Mouse (Mus musculus): ENCODE data around the gene Tent5b. TPM values are rescaled to one million over a fixed set of nuclear protein-coding genes. Genes with fewer than 3 reads are reported as not detected.

Gene Tent5b
- total and polyA plus RNA-seq, 3 experiments: not detected

GRCm38 (mm10) chr4:133498160-133498724, 18.3 kb downstream of the Tent5b start, which contains the start of gene Trnp1:
Gene Trnp1 (minus strand): TSS chr4:133498550.
- Histone ChIP-seq H3K9me3 (replicated peaks) (peaks cover 11% of the 10 kb centered on the region), H3K27me3 (ENCODE audit: insufficient read depth, low read length) (peaks cover 60% of the 10 kb centered on the region), H3K4me3 (ENCODE audit: low read depth, low read length) (no peak within 1 kb of the TSS), H3K4me1 (ENCODE audit: insufficient read depth, low read depth, low read length) (peaks cover 9% of the 10 kb centered on the region; the same call in 1 of the 2 replicates), H3K36me3 (replicated peaks) (no peaks in the 10 kb centered on the region)
- DNase-seq (ENCODE audit: low spot score): no peak
- TF ChIP-seq CTCF (IDR thresholded peaks at IDR 0.05; ENCODE audit: low read depth, low read length): no peak
- TF ChIP-seq TAL1 (conservative IDR thresholded peaks at IDR 0.05; ENCODE audit: low read depth, low read length): no peak
- TF ChIP-seq GATA2 (IDR thresholded peaks at IDR 0.05; ENCODE audit: borderline replicate concordance, low read depth, low read length): no peak
- TF ChIP-seq POLR2AphosphoS5 (IDR thresholded peaks at IDR 0.05; ENCODE audit: insufficient replicate concordance, low read depth, low read length): no peak
- TF ChIP-seq GATA1 (IDR thresholded peaks at IDR 0.05; ENCODE audit: borderline replicate concordance, low read length): no peak
- no peak for ATAC-seq (ENCODE audit: extremely low read depth, insufficient number of reproducible peaks, low FRiP score, poor library complexity, severe bottlenecking)

GRCm38 (mm10) chr4:133501514-133501913, 21.6 kb downstream of the Tent5b start:
- DNase-seq (ENCODE audit: low spot score) (no peak), ATAC-seq (ENCODE audit: extremely low read depth, insufficient number of reproducible peaks, low FRiP score, poor library complexity, severe bottlenecking) (no peak)
- no peak for TF ChIP-seq GATA2 (IDR thresholded peaks at IDR 0.05; ENCODE audit: borderline replicate concordance, low read depth, low read length)
- TF ChIP-seq TAL1 (conservative IDR thresholded peaks at IDR 0.05; ENCODE audit: low read depth, low read length): no peak
- TF ChIP-seq GATA1 (IDR thresholded peaks at IDR 0.05; ENCODE audit: borderline replicate concordance, low read length): no peak
- no peak for TF ChIP-seq CTCF (IDR thresholded peaks at IDR 0.05; ENCODE audit: low read depth, low read length)
- TF ChIP-seq POLR2AphosphoS5 (IDR thresholded peaks at IDR 0.05; ENCODE audit: insufficient replicate concordance, low read depth, low read length): no peak
- peaks cover 76% of the 10 kb centered on the region for H3K27me3 ChIP-seq (ENCODE audit: insufficient read depth, low read length)
- peaks cover 9% of the 10 kb centered on the region for H3K4me1 ChIP-seq (ENCODE audit: insufficient read depth, low read depth, low read length)
- peaks cover 11% of the 10 kb centered on the region for H3K9me3 ChIP-seq (replicated peaks)
- H3K36me3 ChIP-seq (replicated peaks): no peaks in the 10 kb centered on the region
- H3K4me3 ChIP-seq (ENCODE audit: low read depth, low read length): no peak overlapping the region

GRCm38 (mm10) chr4:133504300-133504699, 24.4 kb downstream of the Tent5b start:
- no peak for DNase-seq (ENCODE audit: low spot score)
- TF ChIP-seq GATA2 (IDR thresholded peaks at IDR 0.05; ENCODE audit: borderline replicate concordance, low read depth, low read length): no peak
- no peak for TF ChIP-seq TAL1 (conservative IDR thresholded peaks at IDR 0.05; ENCODE audit: low read depth, low read length)
- TF ChIP-seq CTCF (IDR thresholded peaks at IDR 0.05; ENCODE audit: low read depth, low read length): no peak
- TF ChIP-seq POLR2AphosphoS5 (IDR thresholded peaks at IDR 0.05; ENCODE audit: insufficient replicate concordance, low read depth, low read length): no peak
- no peak for TF ChIP-seq GATA1 (IDR thresholded peaks at IDR 0.05; ENCODE audit: borderline replicate concordance, low read length)
- H3K36me3 ChIP-seq (replicated peaks): no peaks in the 10 kb centered on the region
- H3K9me3 ChIP-seq (replicated peaks): no peaks in the 10 kb centered on the region
- H3K27me3 ChIP-seq (ENCODE audit: insufficient read depth, low read length): peaks cover 66% of the 10 kb centered on the region
- H3K4me3 ChIP-seq (ENCODE audit: low read depth, low read length): no peak overlapping the region
- no peak for ATAC-seq (ENCODE audit: extremely low read depth, insufficient number of reproducible peaks, low FRiP score, poor library complexity, severe bottlenecking)
- peaks cover 9% of the 10 kb centered on the region for H3K4me1 ChIP-seq (ENCODE audit: insufficient read depth, low read depth, low read length)

GRCm38 (mm10) chr4:133504755-133505485, 25.0 kb downstream of the Tent5b start:
- no peaks in the 10 kb centered on the region for H3K36me3 ChIP-seq (replicated peaks)
- ATAC-seq (ENCODE audit: extremely low read depth, insufficient number of reproducible peaks, low FRiP score, poor library complexity, severe bottlenecking): no peak
- peaks cover 9% of the 10 kb centered on the region for H3K4me1 ChIP-seq (ENCODE audit: insufficient read depth, low read depth, low read length)
- H3K27me3 ChIP-seq (ENCODE audit: insufficient read depth, low read length): peaks cover 62% of the 10 kb centered on the region
- DNase-seq (ENCODE audit: low spot score): no peak
- TF ChIP-seq GATA2 (IDR thresholded peaks at IDR 0.05; ENCODE audit: borderline replicate concordance, low read depth, low read length) (no peak), POLR2AphosphoS5 (IDR thresholded peaks at IDR 0.05; ENCODE audit: insufficient replicate concordance, low read depth, low read length) (no peak), TAL1 (conservative IDR thresholded peaks at IDR 0.05; ENCODE audit: low read depth, low read length) (no peak), GATA1 (IDR thresholded peaks at IDR 0.05; ENCODE audit: borderline replicate concordance, low read length) (no peak), CTCF (IDR thresholded peaks at IDR 0.05; ENCODE audit: low read depth, low read length) (no peak)
- H3K4me3 ChIP-seq (ENCODE audit: low read depth, low read length): no peak overlapping the region
- no peaks in the 10 kb centered on the region for H3K9me3 ChIP-seq (replicated peaks)

GRCm38 (mm10) chr4:133506573-133506972, 26.6 kb downstream of the Tent5b start:
- peaks cover 5% of the 10 kb centered on the region for H3K4me1 ChIP-seq (ENCODE audit: insufficient read depth, low read depth, low read length)
- ATAC-seq (ENCODE audit: extremely low read depth, insufficient number of reproducible peaks, low FRiP score, poor library complexity, severe bottlenecking): no peak
- H3K27me3 ChIP-seq (ENCODE audit: insufficient read depth, low read length): peaks cover 54% of the 10 kb centered on the region
- no peak for DNase-seq (ENCODE audit: low spot score)
- H3K4me3 ChIP-seq (ENCODE audit: low read depth, low read length): no peak overlapping the region
- H3K36me3 ChIP-seq (replicated peaks): no peaks in the 10 kb centered on the region
- TF ChIP-seq TAL1 (conservative IDR thresholded peaks at IDR 0.05; ENCODE audit: low read depth, low read length): no peak
- TF ChIP-seq GATA1 (IDR thresholded peaks at IDR 0.05; ENCODE audit: borderline replicate concordance, low read length): no peak
- TF ChIP-seq GATA2 (IDR thresholded peaks at IDR 0.05; ENCODE audit: borderline replicate concordance, low read depth, low read length): no peak
- no peak for TF ChIP-seq CTCF (IDR thresholded peaks at IDR 0.05; ENCODE audit: low read depth, low read length)
- no peak for TF ChIP-seq POLR2AphosphoS5 (IDR thresholded peaks at IDR 0.05; ENCODE audit: insufficient replicate concordance, low read depth, low read length)
- no peaks in the 10 kb centered on the region for H3K9me3 ChIP-seq (replicated peaks)

- Histone ChIP-seq H3K4me3 (ENCODE audit: low read depth, low read length) (no peak overlapping the region), H3K4me1 (ENCODE audit: insufficient read depth, low read depth, low read length) (no peaks in the 10 kb centered on the region; the same call in 1 of the 2 replicates), H3K27me3 (ENCODE audit: insufficient read depth, low read length) (peaks cover 42% of the 10 kb centered on the region), H3K9me3 (replicated peaks) (no peaks in the 10 kb centered on the region), H3K36me3 (replicated peaks) (no peaks in the 10 kb centered on the region)
- ATAC-seq (ENCODE audit: extremely low read depth, insufficient number of reproducible peaks, low FRiP score, poor library complexity, severe bottlenecking): no peak
- no peak for DNase-seq (ENCODE audit: low spot score)
- no peak for TF ChIP-seq GATA1 (IDR thresholded peaks at IDR 0.05; ENCODE audit: borderline replicate concordance, low read length)
- no peak for TF ChIP-seq POLR2AphosphoS5 (IDR thresholded peaks at IDR 0.05; ENCODE audit: insufficient replicate concordance, low read depth, low read length)
- TF ChIP-seq CTCF (IDR thresholded peaks at IDR 0.05; ENCODE audit: low read depth, low read length): no peak
- TF ChIP-seq TAL1 (conservative IDR thresholded peaks at IDR 0.05; ENCODE audit: low read depth, low read length): no peak
- no peak for TF ChIP-seq GATA2 (IDR thresholded peaks at IDR 0.05; ENCODE audit: borderline replicate concordance, low read depth, low read length)
These were observed 29.1 kb downstream of the Tent5b start for GRCm38 (mm10) chr4:133508990-133509389.
